12 mouse cellular contexts compared by ENCODE assay signal in genomic region chr2:109884507-109884906, GRCm38 (mm10). TPM values are rescaled to one million over a fixed set of nuclear protein-coding genes. Genes with fewer than 3 reads are reported as not detected.
DNase-seq lines count a peak whose midpoint lies in the region.
"Had no signal": no experiment of that assay in that cellular context is flagged by ENCODE, and none has a peak within 500 bp of the region (broad histone marks: within the 10 kb centered on the region; RNA-seq: fewer than 3 reads in every experiment).

No protein-coding gene starts in this region.

- intact Hi-C loops in left cerebral cortex, postnatal 4 days (cut with DNase I): no loop called here

- peak; percentile 36 for DNase-seq in gastrocnemius, adult 18-20 months (ENCODE audit: low spot score)
- no peak for DNase-seq in gastrocnemius, postnatal 10 days
- peak; percentile 40 for DNase-seq in left cerebral cortex, postnatal 4 days
- DNase-seq in left cerebral cortex, adult 8-10 months (ENCODE audit: low spot score in 2 of 2): no peak
- peak; percentile 82 for DNase-seq in cerebellum, postnatal 25 days
- DNase-seq in telencephalon, adult 2 months (ENCODE audit: low read depth, low spot score): peak; percentile 23
- DNase-seq in adrenal gland, adult 2 months: no peak
- no peak for DNase-seq in left cerebral cortex, adult 18-20 months (ENCODE audit: low spot score in 2 of 2)
- DNase-seq: kidney, postnatal 14 days; liver, postnatal 0 days; lung, postnatal 4 days; right cerebral cortex, postnatal 25 days had no signal

RNA-seq across cellular contexts. Expression of gene Lin7c, which starts 6.1 kb away (rescaled TPM):
- 10 to 100 TPM; 26.8 to 32.2 TPM for total RNA-seq in gastrocnemius, adult 18-20 months (2021)
- 10 to 100 TPM; 30.4 to 32.1 TPM for total RNA-seq in gastrocnemius, postnatal 10 days (2021)
- total RNA-seq in left cerebral cortex, postnatal 4 days (2021): 100 to 1,000 TPM; 230 to 234 TPM
- total RNA-seq in left cerebral cortex, adult 8-10 months (2022): 10 to 100 TPM; 81.6 to 85.7 (median 84.4) TPM
- total RNA-seq in adrenal gland, adult 2 months (2021): 10 to 100 TPM; 79.3 to 89.4 TPM
- 2.6 and 4.2 TPM in 2 replicates for polyA plus RNA-seq in adrenal gland, adult 2 months (2012; rRNA removed)
- total RNA-seq in left cerebral cortex, adult 18-20 months (2021): 10 to 100 TPM; 75.0 to 78.3 TPM

RNA-seq across cellular contexts. Expression of gene Lgr4, which starts 32.9 kb away (rescaled TPM):
- total RNA-seq in gastrocnemius, adult 18-20 months (2021): 10 to 100 TPM; 24.5 to 28.7 TPM
- total RNA-seq in gastrocnemius, postnatal 10 days (2021): 10 to 100 TPM; 25.0 to 25.3 TPM
- 10 to 100 TPM; 17.1 to 20.1 TPM for total RNA-seq in left cerebral cortex, postnatal 4 days (2021)
- total RNA-seq in left cerebral cortex, adult 8-10 months (2022): 10 to 100 TPM; 23.0 to 26.0 (median 24.4) TPM
- 100 to 1,000 TPM; 123 to 227 TPM for total RNA-seq in adrenal gland, adult 2 months (2021)
- 27.7 and 57.6 TPM in 2 replicates for polyA plus RNA-seq in adrenal gland, adult 2 months (2012; rRNA removed)
- 10 to 100 TPM; 24.9 to 26.6 TPM for total RNA-seq in left cerebral cortex, adult 18-20 months (2021)

Comparison
In these comparisons a context has a peak if more than half of its experiments do, and no peak if none do; other contexts are left out.
1. DNase-seq: peak in gastrocnemius, adult 18-20 months (single experiment), left cerebral cortex, postnatal 4 days (single experiment), cerebellum, postnatal 25 days (2 of 2) and telencephalon, adult 2 months (single experiment); none in gastrocnemius, postnatal 10 days (single experiment), left cerebral cortex, adult 8-10 months (0 of 2), adrenal gland, adult 2 months (single experiment) and left cerebral cortex, adult 18-20 months (0 of 2).
2. RNA of gene Lgr4, which starts 32.9 kb away (total RNA-seq): 123 to 227 TPM in adrenal gland, adult 2 months; 24.5 to 28.7 TPM in gastrocnemius, adult 18-20 months, 24.9 to 26.6 TPM in left cerebral cortex, adult 18-20 months, 23.0 to 26.0 TPM in left cerebral cortex, adult 8-10 months, 25.0 to 25.3 TPM in gastrocnemius, postnatal 10 days and 17.1 to 20.1 TPM in left cerebral cortex, postnatal 4 days; every median in the first group is over 4 times any median in the second.